Mouse (Mus musculus) ES-E14 (cell line): Measurements from ENCODE around the gene Nsmf.

ENCODE experiments used
- CHD2 ChIP-seq: IDR thresholded peaks from 2 replicates; pipeline ENCODE4 v1.6.1; 2014; ENCODE audit warnings: mild to moderate bottlenecking, low read depth, low read length, inconsistent platforms
- HCFC1 ChIP-seq: IDR thresholded peaks from 2 replicates; pipeline ENCODE4 v1.6.1; 2012; ENCODE audit warnings: low read length, inconsistent platforms, borderline replicate concordance; ENCODE audit not compliant: insufficient read depth
- MAFK ChIP-seq: IDR thresholded peaks from 2 replicates; pipeline ENCODE4 v1.6.1; 2014; ENCODE audit warnings: mild to moderate bottlenecking, low read depth, low read length, inconsistent platforms; ENCODE audit not compliant: insufficient read depth
- ZNF384 ChIP-seq: IDR thresholded peaks from 2 replicates; pipeline ENCODE4 v1.6.1; 2012; ENCODE audit warnings: low read depth, low read length, inconsistent platforms

DNA sequence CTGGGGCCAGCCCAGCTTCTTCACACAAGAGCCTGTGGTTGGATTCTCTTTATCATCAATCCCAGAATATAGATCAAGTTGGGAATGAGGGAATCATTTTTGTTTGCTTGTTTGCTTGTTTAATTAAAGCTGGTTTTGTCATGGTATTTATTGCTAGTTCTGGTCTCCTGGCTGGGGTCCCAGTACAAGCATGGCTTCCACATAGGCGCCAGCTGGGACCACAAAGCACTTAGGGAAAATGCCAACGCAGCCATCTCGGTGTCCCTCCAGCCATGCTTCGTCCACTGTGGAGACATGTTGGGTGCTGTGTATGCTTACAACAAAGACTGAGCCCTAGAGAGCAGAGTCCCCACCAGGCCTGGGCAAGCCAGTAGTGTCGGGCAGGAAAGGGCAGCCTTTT, 31.4 kb downstream of the Nsmf start:
- TF ChIP-seq HCFC1 (no peak), CHD2 (no peak), MAFK (no peak), ZNF384 (no peak)
